Mouse (Mus musculus): ENCODE data around the gene Zfp574. TPM values are rescaled to one million over a fixed set of nuclear protein-coding genes. Genes with fewer than 3 reads are reported as not detected.
"Not testable (repeated sequence)": the region's sequence is repeated elsewhere in the genome, so short reads cannot be mapped to it uniquely, and the experiment has no call there.

The Zfp574 gene
- 1 to 10 TPM; 8.3 to 9.9 TPM for total RNA-seq (2021)
- long read RNA-seq, experiment 1, full-length matches to known transcripts: 14 of 17 reads
- long read RNA-seq, experiment 1, partial matches to known transcripts: 0 of 17 reads
- long read RNA-seq, experiment 1, other reads (novel, unspliced or antisense): 3 of 17 reads
- long read RNA-seq, experiment 2, full-length matches to known transcripts: 5 of 6 reads
- long read RNA-seq, experiment 2, partial matches to known transcripts: 0 of 6 reads
- long read RNA-seq, experiment 2, other reads (novel, unspliced or antisense): 1 of 6 reads

- DNase-seq: no peak
Observed at GRCm38 (mm10) chr7:25071979-25072715, at the start of gene Zfp574, which contains the start of gene Grik5. Zfp574 (plus strand) TSS chr7:25072567. Grik5 (minus strand) TSS chr7:25072346.

GRCm38 (mm10) chr7:25025855-25026439 is 46.4 kb upstream of the Zfp574 start:
- DNase-seq: peak in 1 of 2 experiments; percentile 43

DNA sequence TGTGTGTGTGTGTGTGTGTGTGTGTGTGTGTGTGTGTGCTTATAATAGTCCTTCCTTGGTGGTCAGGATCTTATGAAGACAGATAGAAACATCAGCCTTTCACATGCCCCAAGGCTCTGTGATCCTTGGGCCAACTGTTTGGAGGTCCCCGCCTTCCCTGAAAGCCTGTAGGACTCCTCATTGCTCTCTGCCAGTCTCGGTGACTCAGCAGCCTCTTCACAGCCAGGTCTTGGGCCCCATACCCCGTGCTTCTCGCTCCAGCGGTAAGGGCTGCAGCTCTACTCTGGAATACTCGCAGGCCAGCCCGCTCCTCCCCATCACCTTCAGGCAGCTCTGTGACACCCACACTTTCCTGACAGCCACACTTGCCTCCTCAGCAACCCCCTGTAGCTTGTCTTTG is 45.9 kb upstream of the Zfp574 start:
- peak in 1 of 2 experiments; percentile 14 for DNase-seq

DNA sequence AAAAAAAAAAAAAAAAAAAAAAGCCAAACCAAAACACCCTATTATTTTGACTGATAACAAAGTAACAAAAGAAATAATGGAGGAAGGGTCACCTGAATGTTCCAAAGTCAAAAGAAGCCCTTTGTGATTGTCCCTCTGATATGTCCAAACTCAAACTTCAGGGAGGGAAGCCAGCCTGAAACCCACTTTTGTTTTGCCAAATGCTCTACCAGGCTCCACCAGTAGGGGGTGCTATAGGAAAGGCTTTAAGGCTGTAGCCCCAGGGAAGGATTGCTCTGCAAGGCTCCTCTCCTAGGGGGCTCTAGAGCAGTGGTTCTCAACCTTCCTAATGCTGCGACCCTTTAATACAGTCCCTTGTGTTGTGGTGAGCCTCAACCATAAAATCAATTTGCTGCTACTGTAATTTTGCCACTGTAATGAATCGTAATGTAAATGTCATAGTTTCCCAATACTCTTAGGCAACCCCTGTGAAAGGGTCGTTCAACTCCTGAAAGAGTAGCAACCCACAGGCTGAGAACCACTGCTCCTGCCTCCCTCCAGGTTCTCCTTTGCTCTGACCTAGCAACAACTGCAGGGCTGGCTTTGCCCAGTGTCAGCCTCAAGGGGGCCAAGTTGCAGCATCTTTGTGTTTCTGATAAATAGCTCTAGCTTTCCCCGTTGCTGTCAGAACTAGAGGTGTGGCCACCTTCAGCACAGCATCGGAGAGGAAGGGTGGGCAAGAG is 42.2 kb upstream of the Zfp574 start:
- peak; percentile 49 to 91 for DNase-seq

- no peak for DNase-seq
Observed at GRCm38 (mm10) chr7:25031528-25031927, 40.8 kb upstream of the Zfp574 start.

DNA sequence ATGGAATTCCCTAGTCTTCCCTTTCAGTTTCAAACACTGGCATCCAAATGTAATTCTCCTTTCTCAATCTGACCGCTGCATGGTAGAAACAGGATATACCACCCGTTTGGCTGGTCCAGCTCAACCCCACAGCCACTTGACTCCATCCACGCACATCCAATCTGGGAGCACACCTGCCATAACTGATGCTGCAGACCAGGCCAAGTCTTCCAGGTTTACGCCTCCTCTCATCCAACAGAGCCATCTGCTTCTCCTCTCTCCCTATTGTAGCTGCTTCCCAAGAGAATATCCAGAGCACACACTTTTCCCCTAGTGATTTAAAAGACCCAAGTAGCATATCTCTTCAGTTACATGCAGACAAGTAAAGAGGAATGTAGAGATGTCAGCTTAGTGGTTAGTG is 37.6 kb upstream of the Zfp574 start:
- DNase-seq: no peak

DNA sequence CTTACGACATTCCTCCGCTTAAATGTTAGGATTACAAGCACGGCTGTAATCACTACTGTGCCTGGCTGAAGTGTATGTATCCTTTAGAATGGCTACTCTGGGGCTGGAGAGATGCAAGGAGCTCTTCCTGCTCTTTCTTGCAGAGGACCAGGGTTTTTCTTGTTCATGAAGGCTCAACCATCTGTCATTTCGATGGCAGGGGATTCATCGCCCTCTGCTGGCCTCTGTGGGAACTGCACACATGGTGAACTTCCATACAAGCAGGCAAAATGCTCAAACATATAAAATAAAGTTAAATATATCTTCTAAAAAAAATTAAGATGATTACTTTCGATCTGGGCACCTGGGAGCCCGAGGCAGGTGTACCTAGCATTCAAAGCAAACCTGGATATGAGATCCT is 36.5 kb upstream of the Zfp574 start:
- DNase-seq: peak; percentile 18 to 79

GRCm38 (mm10) chr7:25041921-25042320 is 30.4 kb upstream of the Zfp574 start:
- no peak for DNase-seq

DNA sequence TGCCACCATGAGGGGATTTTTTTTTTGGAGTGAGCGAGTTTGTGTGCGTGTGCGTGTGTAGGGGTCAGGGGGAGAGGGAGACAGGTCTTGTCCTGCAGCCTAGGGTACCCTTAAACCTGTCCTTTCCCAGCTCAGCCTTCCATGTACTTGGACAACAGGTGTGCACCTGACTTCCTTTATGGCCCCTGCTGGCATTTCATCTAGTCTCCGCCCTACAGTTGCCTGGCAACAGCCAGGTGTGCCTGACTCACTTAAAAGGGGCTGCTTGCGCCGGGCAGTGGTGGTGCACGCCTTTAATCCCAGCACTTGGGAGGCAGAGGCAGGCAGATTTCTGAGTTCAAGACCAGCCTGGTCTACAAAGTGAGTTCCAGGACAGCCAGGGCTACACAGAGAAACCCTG is 27.8 kb upstream of the Zfp574 start:
- DNase-seq: not testable (repeated sequence)

DNA sequence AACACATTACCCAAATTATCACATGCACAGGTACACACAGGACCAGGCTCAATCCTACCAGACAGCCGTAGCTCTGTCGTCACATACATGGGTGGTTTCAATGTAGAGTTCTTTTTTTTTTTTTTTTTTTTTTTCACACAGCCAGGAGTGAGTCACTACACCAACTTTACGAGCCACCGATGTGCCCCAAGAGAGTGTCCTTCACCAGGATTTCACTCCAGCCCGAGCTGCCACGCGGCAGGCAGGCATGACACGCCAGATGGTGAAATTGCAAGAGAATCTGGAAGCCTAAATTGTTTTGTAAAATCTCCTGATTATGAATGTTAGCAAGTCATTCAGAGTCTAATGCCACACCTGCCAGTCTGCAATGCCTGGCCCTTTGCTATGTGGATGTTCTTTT is 25.0 kb upstream of the Zfp574 start:
- no peak for DNase-seq

GRCm38 (mm10) chr7:25049295-25049930 is 23.0 kb upstream of the Zfp574 start:
- DNase-seq: no peak

- DNase-seq: no peak
Observed at GRCm38 (mm10) chr7:25052587-25052986, 19.8 kb upstream of the Zfp574 start.

GRCm38 (mm10) chr7:25056951-25057350 is 15.4 kb upstream of the Zfp574 start:
- no peak for DNase-seq

GRCm38 (mm10) chr7:25057888-25058287 is 14.5 kb upstream of the Zfp574 start:
- DNase-seq: no peak

DNA sequence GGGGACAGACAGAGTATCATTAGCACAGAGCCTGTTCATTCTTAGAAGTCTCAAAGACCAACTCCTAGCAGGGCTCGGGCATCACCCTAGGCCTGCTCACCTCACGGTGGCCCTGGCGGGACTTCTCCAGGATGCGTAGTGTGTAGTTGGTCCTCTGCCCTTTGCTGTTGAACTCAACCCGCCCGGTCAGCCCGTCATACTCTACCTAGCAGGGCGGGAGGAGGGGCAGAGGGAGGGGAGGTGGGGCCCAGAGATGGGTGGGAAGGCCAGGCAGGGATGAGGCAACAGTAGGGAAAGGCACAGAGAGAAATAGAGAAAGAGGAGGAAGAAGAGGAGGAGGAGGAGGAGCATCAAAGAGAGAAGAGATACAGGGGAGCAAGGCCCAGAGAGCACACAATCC is 14.0 kb upstream of the Zfp574 start:
- DNase-seq: no peak

- no peak for DNase-seq
Observed at GRCm38 (mm10) chr7:25058836-25059235, 13.5 kb upstream of the Zfp574 start.

- no peak for DNase-seq
Observed at GRCm38 (mm10) chr7:25063346-25063745, 9.0 kb upstream of the Zfp574 start.

DNA sequence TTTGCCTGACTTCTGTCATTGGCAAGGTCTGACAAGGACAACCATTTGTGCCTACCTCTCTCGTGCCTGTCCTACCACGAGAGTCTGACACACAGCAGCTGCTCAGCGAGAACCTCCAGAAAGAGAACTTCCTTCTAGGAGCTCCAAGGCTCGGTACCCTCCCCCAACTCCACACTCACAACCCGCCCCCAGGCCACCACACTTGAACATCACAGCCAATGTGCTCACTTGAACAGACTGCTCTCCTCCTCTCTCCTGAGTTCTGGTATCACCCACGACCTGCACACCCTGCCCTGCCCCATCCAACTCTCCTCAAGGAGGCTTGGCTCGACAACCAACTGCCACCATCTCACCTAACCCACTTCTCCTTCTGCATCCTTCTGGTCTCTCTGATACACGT is 8.5 kb upstream of the Zfp574 start:
- no peak for DNase-seq

GRCm38 (mm10) chr7:25067338-25067737 is 5.0 kb upstream of the Zfp574 start:
- no peak for DNase-seq

- DNase-seq: no peak
Observed at GRCm38 (mm10) chr7:25067909-25068656, 4.3 kb upstream of the Zfp574 start.

DNA sequence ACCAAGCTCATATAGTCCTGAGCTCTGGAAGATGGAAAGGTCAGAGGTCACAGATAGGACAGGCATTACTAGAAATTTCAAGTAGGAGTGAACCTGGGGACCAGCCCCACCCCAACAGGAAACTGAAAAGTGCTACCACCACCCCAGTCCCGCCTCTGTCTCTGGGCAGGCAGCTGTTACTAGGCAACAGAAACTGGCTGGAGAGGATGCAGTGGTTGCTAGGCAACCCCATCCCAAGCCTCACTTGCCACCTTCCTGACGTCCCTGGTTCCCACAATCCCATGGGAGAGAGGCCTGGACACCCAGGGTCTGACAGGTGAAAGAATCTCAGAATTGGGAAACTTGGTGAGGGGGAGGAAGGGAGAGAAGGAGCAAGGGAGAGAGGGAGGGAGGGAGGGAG is 3.6 kb upstream of the Zfp574 start:
- DNase-seq: no peak

Data from heart, adult 18-20 months (tissue).